Mouse (Mus musculus): ENCODE measurements around the gene Pole3.
A peak's percentile ranks its signal among the peaks of the same experiment; 100 is the strongest.

The Pole3 gene

GRCm38 (mm10) chr4:62524651-62525488, at the start of gene Pole3, which contains the start of gene 4933430I17Rik:
Gene Pole3, minus strand, starts transcription at chr4:62525068.
Gene 4933430I17Rik, plus strand, starts transcription at chr4:62525369.
- DNase-seq (ENCODE audit: low spot score) = peak; percentile 98

- no peak for DNase-seq (ENCODE audit: low spot score)
Measured at GRCm38 (mm10) chr4:62570029-62570428, 45.2 kb upstream of the Pole3 start.

- DNase-seq (ENCODE audit: low spot score) = no peak
Measured at GRCm38 (mm10) chr4:62569603-62570002, 44.7 kb upstream of the Pole3 start.

- DNase-seq (ENCODE audit: low spot score) = no peak
Measured at GRCm38 (mm10) chr4:62568359-62568758, 43.5 kb upstream of the Pole3 start.

GRCm38 (mm10) chr4:62567696-62568095, 42.8 kb upstream of the Pole3 start:
- DNase-seq (ENCODE audit: low spot score) = no peak

GRCm38 (mm10) chr4:62566530-62566929, 41.7 kb upstream of the Pole3 start:
- DNase-seq (ENCODE audit: low spot score) = no peak

GRCm38 (mm10) chr4:62562006-62562405, 37.1 kb upstream of the Pole3 start:
- no peak for DNase-seq (ENCODE audit: low spot score)

GRCm38 (mm10) chr4:62561630-62562001, 36.7 kb upstream of the Pole3 start:
- DNase-seq (ENCODE audit: low spot score) = no peak

GRCm38 (mm10) chr4:62560963-62561629, 36.2 kb upstream of the Pole3 start:
- peak; percentile 79 for DNase-seq (ENCODE audit: low spot score)

- no peak for DNase-seq (ENCODE audit: low spot score)
Measured at GRCm38 (mm10) chr4:62559797-62560329, 35.0 kb upstream of the Pole3 start, which contains the start of gene Rgs3. Gene Rgs3, plus strand, starts transcription at chr4:62559847.

- no peak for DNase-seq (ENCODE audit: low spot score)
Measured at GRCm38 (mm10) chr4:62557436-62557835, 32.6 kb upstream of the Pole3 start.

GRCm38 (mm10) chr4:62551966-62552365, 27.1 kb upstream of the Pole3 start:
- no peak for DNase-seq (ENCODE audit: low spot score)

- no peak for DNase-seq (ENCODE audit: low spot score)
Measured at GRCm38 (mm10) chr4:62544801-62545200, 19.9 kb upstream of the Pole3 start.

GRCm38 (mm10) chr4:62543782-62544181, 18.9 kb upstream of the Pole3 start:
- no peak for DNase-seq (ENCODE audit: low spot score)

GRCm38 (mm10) chr4:62541802-62542201, 16.9 kb upstream of the Pole3 start:
- no peak for DNase-seq (ENCODE audit: low spot score)

GRCm38 (mm10) chr4:62533729-62534128, 8.9 kb upstream of the Pole3 start:
- DNase-seq (ENCODE audit: low spot score) = no peak

- no peak for DNase-seq (ENCODE audit: low spot score)
Measured at GRCm38 (mm10) chr4:62527655-62528054, 2.8 kb upstream of the Pole3 start.

GRCm38 (mm10) chr4:62526256-62526655, 1.4 kb upstream of the Pole3 start:
- DNase-seq (ENCODE audit: low spot score) = no peak

GRCm38 (mm10) chr4:62525489-62525811, 582 bp upstream of the Pole3 start:
- DNase-seq (ENCODE audit: low spot score) = no peak

- no peak for DNase-seq (ENCODE audit: low spot score)
Measured at GRCm38 (mm10) chr4:62520892-62521400, 3.9 kb downstream of the Pole3 start.

GRCm38 (mm10) chr4:62519849-62520233, 5.0 kb downstream of the Pole3 start, which contains the start of gene Alad:
Gene Alad, minus strand, starts transcription at chr4:62519918.
- DNase-seq (ENCODE audit: low spot score) = peak; percentile 94

- DNase-seq (ENCODE audit: low spot score) = no peak
Measured at GRCm38 (mm10) chr4:62519122-62519848, 5.6 kb downstream of the Pole3 start.

Data from testis, postnatal 10 days (tissue).